Mouse (Mus musculus): ENCODE measurements around the gene Nr1i3.
"Not testable (repeated sequence)": the region's sequence is repeated elsewhere in the genome, so short reads cannot be mapped to it uniquely, and the experiment has no call there.

Nr1i3 gene

DNA sequence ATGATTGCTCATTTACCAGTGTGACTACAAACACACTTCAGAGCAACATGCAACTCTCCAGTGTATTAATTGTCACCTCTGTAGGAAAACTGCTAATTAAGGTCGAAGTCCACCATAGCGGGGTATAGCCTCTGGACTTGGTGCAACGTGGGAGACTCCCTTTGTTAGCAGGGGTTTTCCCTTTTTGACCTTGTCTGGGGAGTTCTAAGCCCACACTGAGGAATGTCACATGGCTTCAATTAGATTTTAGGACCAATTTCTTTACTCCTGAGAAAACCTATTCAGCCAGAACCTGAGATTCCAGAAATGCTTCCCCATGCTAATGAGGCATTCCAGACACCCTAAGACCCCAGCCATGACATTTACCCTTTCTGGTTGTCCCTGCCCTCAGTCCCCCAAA is 16.4 kb downstream of the Nr1i3 start:
- peak; percentile 49 for DNase-seq (ENCODE audit: low read depth, low spot score)

DNA sequence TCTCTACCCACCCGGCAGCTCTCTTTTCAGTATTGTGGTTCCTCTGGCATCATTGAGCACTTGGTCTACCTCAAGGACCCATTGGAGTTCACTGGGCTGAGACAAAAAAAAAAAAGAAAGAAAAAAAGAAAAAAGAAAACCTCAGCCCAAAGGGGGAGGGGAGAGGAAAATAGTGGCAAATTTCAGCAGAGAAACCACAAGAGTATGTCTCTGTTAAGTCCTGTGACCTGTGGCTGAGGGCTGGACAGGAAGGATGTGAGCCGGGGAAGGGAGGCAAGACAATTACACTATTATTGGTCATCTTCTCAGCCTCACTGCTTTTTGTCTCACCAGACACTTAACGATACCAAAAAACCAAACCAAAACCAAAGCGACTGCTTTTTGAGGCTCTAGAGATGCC is 18.1 kb downstream of the Nr1i3 start:
- DNase-seq (ENCODE audit: low read depth, low spot score), result no peak

DNA sequence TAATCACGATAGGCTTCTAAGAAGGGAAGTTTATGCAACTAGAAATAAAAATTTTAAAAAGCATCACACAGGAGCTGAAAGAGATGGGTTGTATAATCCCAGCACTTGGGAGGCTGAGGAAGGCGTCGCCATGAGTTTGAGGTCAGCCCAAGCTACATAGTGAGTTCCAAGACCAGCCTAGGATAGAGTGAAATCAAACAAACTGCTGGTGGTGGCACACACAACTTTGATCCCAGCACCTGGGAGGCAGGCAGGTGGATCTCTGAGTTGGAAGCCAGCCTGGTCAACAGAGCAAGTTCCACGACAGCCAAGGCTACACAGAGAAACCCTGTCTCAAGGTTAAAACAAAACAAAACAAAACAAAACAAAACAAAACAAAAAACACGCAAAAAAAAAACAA is 18.6 kb downstream of the Nr1i3 start:
- no peak for DNase-seq (ENCODE audit: low read depth, low spot score)

DNA sequence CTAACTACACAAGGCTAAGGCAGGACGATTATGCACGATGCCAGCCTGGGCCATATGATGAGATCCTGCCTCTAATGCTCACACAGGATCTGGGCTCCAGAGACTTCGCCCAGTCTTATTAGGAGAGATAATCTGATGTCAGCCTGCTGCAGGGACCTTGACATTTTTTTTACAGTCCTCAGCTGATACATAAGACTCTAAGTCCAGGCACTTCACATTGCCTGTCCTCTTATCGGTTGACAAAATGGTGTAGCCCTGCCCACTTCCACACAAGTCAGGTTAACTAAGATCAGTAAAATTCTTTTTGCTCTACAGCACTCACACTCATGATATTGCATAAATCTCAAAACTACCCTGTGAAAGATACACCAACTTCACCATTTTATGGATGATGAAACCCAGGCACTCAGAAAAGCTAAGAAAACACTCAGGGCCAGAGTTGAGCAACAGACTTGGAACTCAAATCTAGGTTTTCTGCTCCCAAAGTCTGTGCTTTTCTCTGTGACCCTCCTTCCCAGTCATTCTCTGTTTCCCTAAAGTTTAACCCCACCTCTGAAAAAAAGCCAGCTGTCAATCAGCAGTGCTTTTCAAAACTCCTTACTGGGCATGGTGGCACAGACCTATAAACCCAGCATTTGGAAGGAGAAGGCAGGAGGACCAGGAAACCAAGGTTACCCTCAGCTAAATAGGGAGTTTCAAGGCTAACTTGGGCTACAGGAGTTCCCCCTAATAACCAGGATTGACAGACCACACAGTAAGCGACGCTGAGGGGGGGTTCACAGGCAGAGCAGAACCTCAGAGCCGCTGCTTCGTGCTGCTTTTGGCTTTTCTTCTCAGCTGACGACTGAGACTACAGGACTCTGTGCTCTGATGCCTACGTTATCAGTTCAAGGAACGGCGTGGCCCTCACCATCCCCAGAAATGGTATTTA is 19.3 kb downstream of the Nr1i3 start:
- no peak for DNase-seq (ENCODE audit: low read depth, low spot score)

DNA sequence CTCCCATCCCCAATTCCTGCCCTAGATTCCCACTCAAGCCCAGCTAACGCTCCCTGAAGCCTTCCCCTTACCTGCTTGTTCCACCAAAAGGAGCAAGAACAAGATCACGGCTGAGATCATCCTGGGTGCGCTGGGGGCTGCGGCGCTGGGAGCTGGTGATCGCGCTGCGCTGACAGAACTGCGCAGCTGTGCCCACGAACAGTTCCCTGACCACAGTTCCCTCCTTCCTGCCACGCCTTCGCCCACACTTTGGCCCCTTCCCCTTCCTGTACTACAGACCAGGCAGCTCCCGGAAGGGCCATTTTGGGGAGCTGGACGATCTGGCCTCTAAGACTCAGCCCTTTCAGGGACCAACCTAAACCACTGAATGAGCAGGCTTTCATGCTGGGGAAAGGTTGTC is 20.4 kb downstream of the Nr1i3 start, which contains the start of gene Fcer1g:
TSS of gene Fcer1g (minus strand) at position 240 of the 400 bp plus-strand sequence.
- no peak for DNase-seq (ENCODE audit: low read depth, low spot score)

DNA sequence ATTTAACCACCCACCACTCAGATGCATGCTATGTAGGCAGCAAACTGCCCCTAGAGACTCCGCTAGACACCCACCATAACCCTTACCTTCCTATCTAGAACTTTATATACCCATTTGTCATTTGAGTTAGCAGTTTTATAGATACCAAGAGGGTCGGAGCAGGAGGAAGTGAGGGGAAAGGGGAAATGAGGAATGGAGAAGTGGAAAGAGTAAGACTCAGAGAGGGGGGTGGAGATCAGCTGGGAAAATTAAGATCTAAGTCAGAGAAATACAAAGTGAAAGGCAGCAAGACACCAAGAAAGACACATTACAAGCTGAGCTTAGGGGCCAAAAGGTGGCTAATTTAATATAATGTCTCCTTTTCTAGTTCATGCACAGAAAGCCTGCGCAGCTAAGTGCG is 20.8 kb downstream of the Nr1i3 start:
- DNase-seq (ENCODE audit: low read depth, low spot score), result no peak

DNA sequence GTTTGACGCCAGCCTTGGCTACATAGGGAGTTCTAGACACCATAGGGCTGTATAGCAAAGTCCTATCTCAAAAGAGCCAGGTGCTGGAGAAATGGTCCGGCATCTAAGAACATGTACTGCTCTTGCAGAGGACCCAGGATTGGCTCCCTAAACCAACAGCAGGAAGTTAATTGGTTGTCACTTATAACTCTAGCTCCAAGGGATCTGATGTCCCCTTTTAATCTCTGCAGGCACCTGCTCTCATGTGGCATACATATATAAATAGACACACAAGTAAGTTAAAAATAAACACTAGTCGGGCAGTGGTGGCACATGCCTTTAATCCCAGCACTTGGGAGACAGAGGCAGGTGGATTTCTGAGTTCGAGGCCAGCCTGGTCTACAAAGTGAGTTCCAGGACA is 22.0 kb downstream of the Nr1i3 start:
- no peak for DNase-seq (ENCODE audit: low read depth, low spot score)

DNA sequence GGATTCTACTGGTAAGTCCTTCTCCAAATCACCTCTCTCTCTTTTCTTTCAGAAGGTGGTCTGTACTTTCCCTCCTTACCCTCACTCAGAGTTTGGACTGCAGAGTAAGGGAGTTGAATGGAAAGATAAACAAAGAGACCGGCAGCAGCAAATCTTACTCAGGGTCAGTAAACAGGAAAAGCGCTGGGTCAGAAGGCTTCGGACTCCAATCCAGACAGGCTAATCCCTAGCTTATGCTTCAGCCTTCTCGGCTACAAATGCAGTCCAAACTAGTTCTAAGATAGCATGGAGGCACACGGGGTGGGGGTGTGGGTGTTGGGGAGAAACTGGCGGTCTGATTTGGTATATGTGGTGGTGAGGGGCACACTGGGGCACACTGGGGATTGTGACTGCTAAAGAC is 23.7 kb downstream of the Nr1i3 start:
- DNase-seq (ENCODE audit: low read depth, low spot score), result no peak

DNA sequence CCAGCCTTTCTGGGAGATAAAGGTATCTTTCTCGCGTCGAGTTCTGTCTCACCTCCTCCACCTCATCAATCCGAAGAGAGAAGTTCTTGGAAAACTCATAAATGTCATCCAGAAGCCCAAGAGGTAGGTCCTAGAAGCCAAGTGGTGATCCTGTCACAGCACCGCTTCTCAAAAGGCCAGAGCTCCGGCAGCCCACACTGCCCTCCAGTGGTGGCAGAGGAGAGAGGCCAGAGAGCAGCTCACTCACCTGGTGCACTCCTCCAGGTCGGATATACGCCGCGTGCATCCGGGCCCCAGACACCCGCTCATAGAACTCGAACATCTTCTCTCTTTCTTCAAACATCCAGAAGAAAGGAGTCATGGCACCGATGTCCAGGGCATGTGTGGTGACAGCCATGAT is 24.7 kb downstream of the Nr1i3 start:
- peak; percentile 84 for DNase-seq (ENCODE audit: low read depth, low spot score)

DNA sequence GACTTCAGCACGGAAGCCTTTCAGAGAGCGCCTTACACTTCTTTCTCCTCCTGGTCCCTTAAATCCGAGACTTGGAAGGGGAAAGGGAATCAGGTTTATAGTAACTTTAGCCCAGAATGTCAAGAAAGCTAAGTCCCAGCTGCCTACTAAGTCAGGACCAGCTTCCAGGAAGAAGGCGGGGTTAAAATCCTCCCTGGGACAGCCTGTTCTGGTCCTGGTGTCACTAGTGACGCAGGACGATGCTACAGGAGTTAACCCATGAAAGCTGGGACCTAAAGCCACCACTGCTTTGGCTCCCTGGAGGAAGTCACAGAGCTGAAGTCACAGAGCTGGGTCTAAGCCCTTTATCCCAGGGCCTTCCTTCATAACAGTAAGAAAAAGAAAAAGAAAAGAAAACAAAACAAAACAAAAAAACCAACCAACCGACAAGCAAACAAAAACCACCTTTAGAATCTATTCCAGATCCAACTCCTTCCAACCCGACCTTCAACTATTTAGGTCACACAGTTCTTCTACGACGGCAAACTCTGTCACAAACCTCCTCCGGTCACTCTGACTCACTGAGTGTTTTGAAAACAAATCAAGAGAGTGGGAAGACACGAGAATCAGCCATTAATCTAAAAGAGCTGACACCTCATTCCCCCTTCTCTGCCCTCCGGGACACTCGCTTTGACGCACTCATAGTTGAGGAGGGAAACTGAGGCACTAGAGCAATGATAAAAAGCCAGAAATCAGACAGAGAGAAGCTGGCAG is 26.4 kb downstream of the Nr1i3 start:
- no peak for DNase-seq (ENCODE audit: low read depth, low spot score)

DNA sequence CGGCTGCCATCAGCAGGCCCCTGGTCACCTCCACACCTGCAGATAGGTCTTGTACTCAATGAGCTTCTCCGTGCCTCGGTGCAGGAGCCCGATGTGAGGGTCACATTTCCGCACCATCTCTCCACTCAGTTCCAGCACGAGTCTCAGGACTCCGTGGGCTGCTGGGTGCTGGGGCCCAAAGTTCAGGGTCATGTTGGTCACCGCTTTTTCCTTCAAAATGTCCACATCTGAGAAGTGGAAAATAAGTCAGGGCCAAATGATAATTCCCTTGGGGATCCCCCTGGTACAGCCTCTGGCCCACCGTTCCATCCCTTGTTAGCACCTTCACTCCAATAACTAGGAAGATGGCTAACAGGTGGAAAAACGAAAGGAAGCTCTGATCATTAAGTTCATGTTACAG is 27.1 kb downstream of the Nr1i3 start:
- no peak for DNase-seq (ENCODE audit: low read depth, low spot score)

DNA sequence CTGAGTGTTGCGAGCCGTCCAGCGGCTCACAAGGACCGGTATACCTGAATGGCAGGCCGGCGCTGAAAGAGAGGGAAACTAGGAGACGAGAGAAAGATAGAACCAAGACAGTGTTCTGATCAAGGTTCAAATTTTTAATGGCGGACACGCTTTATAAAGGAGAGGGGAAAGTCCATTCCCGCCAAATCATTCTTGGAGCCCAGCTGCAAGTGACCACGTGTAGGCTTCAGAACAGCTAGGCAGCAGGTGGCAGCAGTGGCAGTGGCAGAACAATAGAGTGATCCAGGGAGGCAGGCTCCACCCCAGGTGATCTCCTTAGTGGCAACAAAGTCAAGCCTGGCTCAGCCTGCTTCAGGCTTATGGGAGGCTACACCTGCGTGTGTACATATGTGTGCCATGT is 28.2 kb downstream of the Nr1i3 start:
- DNase-seq (ENCODE audit: low read depth, low spot score), result not testable (repeated sequence)

DNA sequence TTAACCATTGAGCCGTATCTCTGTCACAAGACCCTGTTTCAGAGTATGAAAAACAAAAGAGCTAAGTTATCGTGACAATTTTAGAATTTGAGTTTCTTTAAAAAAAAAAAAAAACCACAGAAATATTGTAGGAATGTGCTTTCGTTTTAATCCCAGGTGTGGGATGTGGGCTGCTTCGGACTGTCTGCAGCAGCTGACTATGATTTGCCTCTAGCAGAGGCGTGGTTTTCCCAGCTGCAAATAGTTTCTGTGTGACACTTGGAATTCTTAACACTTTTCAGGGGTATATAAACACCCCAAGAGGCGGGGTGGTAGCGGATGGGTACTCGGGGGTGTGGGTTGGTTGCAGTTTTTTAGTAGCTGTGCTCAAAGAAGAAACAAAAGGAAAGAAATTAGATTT is 31.6 kb downstream of the Nr1i3 start:
- no peak for DNase-seq (ENCODE audit: low read depth, low spot score)

DNA sequence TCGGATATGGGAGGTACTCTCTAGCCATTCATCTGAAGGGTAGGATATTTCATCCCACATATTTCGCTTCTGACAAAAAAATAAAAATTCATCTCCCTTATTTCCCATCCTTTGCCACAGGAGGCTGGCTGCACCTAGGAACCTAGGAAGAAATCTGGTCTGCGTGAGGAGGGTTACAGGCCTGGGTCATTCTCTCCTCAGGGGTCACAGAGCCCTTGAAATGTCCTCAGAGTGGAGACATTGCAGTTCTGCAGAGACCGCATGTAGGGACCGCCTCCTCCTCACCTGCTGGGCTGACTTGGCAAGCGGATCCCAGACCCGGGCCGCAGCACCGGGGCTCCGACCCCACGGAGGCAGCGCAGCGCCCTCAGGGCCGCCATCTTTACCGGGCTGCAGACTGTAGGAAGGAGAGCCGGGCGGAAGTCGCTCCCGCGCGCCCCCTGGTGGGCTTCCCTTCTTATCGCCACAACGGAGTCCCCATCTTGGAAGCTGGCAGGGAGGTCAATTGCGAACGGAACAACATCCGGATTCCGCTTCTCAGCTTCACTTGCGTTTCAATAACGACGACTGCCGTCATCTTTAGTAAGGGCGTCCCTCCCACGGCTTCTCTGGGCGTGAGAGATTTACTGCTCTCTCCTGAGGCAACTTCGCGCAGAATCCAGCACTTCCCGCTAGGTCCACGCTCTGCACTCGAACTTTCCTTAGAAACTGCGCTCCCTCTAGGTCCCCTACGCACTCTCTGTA is 33.1 kb downstream of the Nr1i3 start:
- DNase-seq (ENCODE audit: low read depth, low spot score), result peak; percentile 98

DNA sequence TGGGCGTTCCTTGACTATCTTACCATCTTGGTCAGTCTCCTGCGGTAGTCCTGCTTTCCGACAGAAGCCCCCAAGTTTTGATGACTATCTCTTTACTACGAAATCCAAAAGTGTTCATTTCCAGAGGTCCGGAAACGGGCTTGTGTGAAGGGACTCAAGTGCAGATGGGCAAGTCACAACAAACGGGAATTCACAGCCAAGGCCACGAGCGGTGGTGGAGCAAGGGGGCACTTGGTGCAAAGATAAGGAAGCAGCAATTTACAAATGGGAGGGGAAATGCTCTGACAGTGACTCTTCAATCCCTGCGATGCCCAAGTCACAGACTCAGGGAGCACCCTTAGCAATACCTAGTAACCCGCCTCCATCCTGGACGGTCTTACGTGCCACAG is 33.7 kb downstream of the Nr1i3 start:
- DNase-seq (ENCODE audit: low read depth, low spot score), result no peak

DNA sequence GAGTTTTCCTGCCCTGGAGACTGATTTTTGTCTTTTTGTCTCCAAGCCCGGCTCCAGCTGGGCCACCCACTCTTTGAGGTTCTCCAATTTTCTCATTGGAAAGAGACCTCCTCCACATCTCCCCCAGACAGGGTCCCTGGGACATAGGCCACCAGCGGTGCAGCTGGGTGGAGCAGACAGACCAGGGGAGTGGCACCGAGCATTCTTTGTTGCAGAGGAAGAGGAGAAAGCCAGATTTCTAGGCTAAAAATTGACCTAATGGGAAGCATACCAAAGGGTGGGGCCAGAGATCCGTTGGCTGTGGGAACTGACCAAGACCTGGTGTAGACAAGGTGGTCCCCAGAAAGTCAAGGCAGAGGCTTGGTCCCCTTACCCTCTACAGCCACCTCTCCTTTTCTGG is 34.1 kb downstream of the Nr1i3 start:
- DNase-seq (ENCODE audit: low read depth, low spot score), result no peak

DNA sequence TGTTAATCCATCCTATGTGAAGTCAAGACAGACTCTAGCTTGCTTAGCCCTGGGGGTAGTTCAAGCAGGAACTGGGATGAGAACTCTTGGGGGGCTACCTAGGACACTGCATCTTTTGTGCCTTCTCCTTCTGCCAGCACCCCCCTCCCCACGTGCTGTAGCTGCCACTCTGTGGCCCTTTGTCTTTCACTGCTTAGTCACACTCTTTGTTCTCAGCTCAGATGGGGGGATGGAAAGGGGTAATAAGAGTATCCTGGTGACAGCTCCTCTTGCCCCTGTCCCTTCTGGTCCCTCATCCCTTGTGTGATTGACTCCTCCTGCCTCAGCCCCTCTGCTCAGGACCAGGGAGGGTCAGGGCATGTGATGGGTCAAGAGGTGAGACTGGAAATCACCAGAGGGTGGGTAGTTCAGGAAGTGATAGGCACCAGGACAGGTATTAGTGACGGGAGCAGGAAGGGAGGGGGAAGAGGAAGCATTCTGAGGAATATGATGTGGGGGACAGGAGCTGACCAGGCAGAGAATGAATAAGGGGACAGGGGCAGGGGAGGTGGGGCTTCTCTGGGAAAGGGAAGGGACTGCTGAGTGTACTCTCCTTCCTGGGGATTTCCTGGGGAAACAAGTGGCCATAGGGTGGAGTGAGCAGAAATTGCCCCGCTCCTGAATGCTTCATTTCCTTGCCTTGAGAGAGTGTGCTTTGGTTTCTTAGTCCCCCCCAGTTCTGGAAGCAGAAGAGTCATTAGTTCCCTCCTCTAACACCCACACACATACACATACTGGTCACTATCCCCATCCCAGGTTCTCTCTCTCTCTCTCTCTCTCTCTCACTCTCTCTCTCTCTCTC is 34.8 kb downstream of the Nr1i3 start:
- no peak for DNase-seq (ENCODE audit: low read depth, low spot score)

DNA sequence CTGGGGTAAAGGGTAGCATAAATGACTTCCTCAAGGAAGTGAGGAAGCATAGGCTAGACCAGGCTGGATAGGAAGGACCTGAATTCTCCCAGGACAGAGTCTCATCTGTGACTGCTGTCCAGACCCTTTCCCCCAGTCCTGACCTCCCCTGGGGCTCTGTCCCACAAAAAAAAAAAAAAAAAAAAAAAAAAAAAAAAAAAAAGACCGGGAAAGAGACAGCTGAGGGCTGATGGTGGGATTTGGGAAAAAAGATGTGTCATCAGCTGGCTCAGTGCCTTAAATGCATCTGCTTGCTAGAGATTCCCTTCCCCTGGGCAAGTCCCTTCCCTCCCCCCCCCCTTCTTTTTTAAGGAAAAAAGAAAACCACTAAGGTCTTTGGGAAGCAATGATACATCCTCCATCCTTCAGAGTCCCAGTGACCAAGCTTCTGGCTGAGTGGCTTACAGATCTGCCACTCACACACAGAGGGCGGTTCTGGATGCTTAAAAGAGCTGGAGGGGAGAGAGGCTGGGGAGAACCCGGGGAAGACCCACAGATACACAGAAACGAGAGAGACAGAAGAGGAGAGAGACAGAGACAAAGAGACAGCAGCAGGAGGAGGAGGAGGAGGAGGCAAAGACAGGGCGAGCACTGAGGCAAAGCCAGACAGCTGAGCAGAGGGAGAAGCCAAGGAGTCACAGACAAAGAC is 36.3 kb downstream of the Nr1i3 start, which contains the start of gene Adamts4:
TSS of gene Adamts4 (plus strand) at position 509 of the 688 bp plus-strand sequence.
- no peak for DNase-seq (ENCODE audit: low read depth, low spot score)

DNA sequence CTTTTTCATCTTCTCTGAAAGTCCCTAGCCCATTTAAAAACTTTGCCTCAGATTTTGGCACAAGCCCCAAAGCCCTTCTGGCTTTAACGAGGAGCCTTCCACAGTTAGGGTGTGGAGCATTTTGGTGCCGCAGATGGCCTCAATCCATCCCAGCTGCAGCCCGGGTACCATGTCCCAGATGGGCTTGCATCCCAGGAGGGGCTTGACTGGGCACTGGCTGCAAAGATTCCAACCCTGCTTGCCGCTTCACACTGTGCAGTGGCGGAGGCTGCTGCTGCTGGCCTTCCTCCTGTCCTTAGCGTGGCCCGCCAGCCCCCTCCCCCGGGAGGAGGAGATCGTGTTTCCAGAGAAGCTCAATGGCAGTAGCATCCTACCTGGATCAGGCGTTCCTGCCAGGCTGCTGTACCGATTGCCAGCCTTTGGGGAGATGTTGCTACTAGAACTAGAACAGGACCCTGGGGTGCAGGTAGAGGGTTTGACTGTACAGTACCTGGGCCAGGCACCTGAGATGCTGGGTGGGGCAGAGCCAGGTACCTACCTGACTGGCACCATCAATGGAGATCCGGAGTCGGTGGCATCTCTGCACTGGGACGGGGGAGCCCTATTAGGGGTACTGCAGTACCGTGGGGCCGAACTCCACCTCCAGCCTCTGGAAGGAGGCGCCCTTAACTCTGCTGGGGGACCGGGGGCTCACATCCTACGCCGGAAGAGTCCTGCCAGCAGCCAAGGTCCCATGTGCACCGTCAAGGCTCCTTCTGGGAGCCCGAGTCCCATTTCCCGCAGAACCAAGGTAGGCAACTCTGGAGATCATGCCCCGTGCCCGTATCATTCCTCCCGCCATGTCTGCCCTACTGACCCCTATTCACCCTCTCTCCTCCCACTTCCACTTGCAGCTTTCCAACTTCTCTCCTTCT is 37.2 kb downstream of the Nr1i3 start, which contains the start of gene Ndufs2:
TSS of gene Ndufs2 (minus strand) at position 709 of the 914 bp plus-strand sequence.
- no peak for DNase-seq (ENCODE audit: low read depth, low spot score)
